Mouse (Mus musculus): ENCODE measurements around the gene Pald1. TPM values are rescaled to one million over a fixed set of nuclear protein-coding genes. Genes with fewer than 3 reads are reported as not detected.
A peak's percentile ranks its signal among the peaks of the same experiment; 100 is the strongest.

Gene Pald1
- 20.2 and 23.7 TPM in 2 replicates for total RNA-seq (2014; rRNA removed)
- 12.4 and 14.4 TPM in 2 replicates for polyA plus RNA-seq (2015; fragmentation: Nextera tagmentation; extraction: Ambion mirVana)

- DNase-seq = peak; percentile 77
- H3K9me3 ChIP-seq (ENCODE audit: low read length) = no peaks in the 10 kb centered on the region
- peak within 1 kb of the TSS; percentile 66 for H3K4me3 ChIP-seq (ENCODE audit: low read depth, low read length)
- no peaks in the 10 kb centered on the region for H3K27me3 ChIP-seq (ENCODE audit: insufficient read depth, low read length)
- peaks cover 13% of the 10 kb centered on the region; the same call in 1 of the 2 replicates for H3K4me1 ChIP-seq (ENCODE audit: insufficient read depth)
- H3K27ac ChIP-seq (ENCODE audit: low read depth, low read length) = peak within 1 kb of the TSS; percentile 50; the same call in 1 of the 2 replicates
- H3K4me2 ChIP-seq (ENCODE audit: low read depth) = peak within 1 kb of the TSS; percentile 89
- WGBS = 1% methylated on average over 53 of the region's 60 CpGs
- H3K9ac ChIP-seq = peak within 1 kb of the TSS; percentile 77
- ATAC-seq = peak; percentile 84
- peak; percentile 2; the same call in 1 of the 2 replicates for TF ChIP-seq CTCF (IDR thresholded peaks at IDR 0.05; ENCODE audit: low read depth)
- H3K36me3 ChIP-seq (ENCODE audit: insufficient read depth) = no peaks in the 10 kb centered on the region
These were observed at the start of gene Pald1 for GRCm38 (mm10) chr10:61383021-61383714. Gene Pald1 (minus strand): TSS chr10:61383530.

DNA sequence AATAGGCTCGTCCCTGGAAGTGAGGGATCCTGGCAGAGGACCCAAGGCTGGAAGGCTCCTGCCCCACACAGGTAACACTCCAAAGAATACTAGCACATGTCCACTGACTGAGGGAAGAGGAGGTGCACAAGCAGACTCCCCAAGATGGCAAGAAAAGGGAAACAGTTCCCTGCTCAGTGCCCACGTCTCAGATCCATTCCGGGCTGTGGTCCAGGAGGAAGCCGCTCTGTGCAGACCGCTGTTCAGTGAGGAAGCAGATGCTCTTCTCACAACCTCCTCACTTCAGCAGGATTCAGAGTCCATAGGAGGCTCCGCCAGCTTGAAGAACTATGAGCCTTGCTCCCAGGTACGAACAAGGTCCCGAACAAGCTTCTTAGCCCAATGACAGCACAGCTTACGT, 48.0 kb upstream of the Pald1 start:
- H3K27ac ChIP-seq (ENCODE audit: low read depth, low read length) = no peak overlapping the region
- 84% methylated on average over 9 of the region's 9 CpGs for WGBS
- H3K27me3 ChIP-seq (ENCODE audit: insufficient read depth, low read length) = no peaks in the 10 kb centered on the region
- no peak overlapping the region for H3K4me3 ChIP-seq (ENCODE audit: low read depth, low read length)
- no peak for DNase-seq
- no peak overlapping the region for H3K9ac ChIP-seq
- TF ChIP-seq CTCF (IDR thresholded peaks at IDR 0.05; ENCODE audit: low read depth) = no peak
- no peak for ATAC-seq
- H3K36me3 ChIP-seq (ENCODE audit: insufficient read depth) = peaks cover 48% of the 10 kb centered on the region
- H3K4me2 ChIP-seq (ENCODE audit: low read depth) = no peak overlapping the region
- no peaks in the 10 kb centered on the region for H3K9me3 ChIP-seq (ENCODE audit: low read length)
- no peaks in the 10 kb centered on the region for H3K4me1 ChIP-seq (ENCODE audit: insufficient read depth)

DNA sequence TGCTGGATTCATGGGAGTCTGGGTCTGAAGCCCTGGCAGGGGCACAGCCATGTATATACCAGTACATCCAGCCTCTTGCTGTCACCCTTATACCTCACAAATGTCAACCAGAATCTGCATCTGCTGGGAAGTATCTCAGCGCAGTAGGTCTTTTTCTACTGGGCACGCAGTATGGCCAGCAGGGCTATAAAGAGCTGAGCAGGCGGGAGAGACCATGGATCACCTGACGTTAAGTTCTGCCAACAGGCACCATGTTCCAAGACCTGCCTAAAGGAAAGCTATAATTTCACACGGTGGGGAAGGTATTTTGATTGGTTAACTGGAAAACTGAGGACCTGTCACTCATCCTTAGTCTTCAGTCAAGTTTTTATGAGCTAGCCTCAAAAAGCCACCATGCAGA, 45.7 kb upstream of the Pald1 start:
- no peak for TF ChIP-seq CTCF (IDR thresholded peaks at IDR 0.05; ENCODE audit: low read depth)
- no peak overlapping the region for H3K4me2 ChIP-seq (ENCODE audit: low read depth)
- H3K36me3 ChIP-seq (ENCODE audit: insufficient read depth) = peaks cover 40% of the 10 kb centered on the region
- DNase-seq (no peak), ATAC-seq (no peak)
- no peak overlapping the region for H3K27ac ChIP-seq (ENCODE audit: low read depth, low read length)
- H3K4me3 ChIP-seq (ENCODE audit: low read depth, low read length) = no peak overlapping the region
- WGBS = 89% methylated on average over 5 of the region's 5 CpGs
- H3K27me3 ChIP-seq (ENCODE audit: insufficient read depth, low read length) = no peaks in the 10 kb centered on the region
- H3K4me1 ChIP-seq (ENCODE audit: insufficient read depth) = no peaks in the 10 kb centered on the region
- H3K9me3 ChIP-seq (ENCODE audit: low read length) = no peaks in the 10 kb centered on the region
- H3K9ac ChIP-seq = no peak overlapping the region

GRCm38 (mm10) chr10:61428416-61428815, 45.1 kb upstream of the Pald1 start:
- Histone ChIP-seq H3K27me3 (ENCODE audit: insufficient read depth, low read length) (no peaks in the 10 kb centered on the region), H3K36me3 (ENCODE audit: insufficient read depth) (peaks cover 34% of the 10 kb centered on the region), H3K27ac (ENCODE audit: low read depth, low read length) (no peak overlapping the region), H3K4me3 (ENCODE audit: low read depth, low read length) (no peak overlapping the region), H3K4me1 (ENCODE audit: insufficient read depth) (no peaks in the 10 kb centered on the region), H3K4me2 (ENCODE audit: low read depth) (no peak overlapping the region), H3K9me3 (ENCODE audit: low read length) (no peaks in the 10 kb centered on the region), H3K9ac (no peak overlapping the region)
- TF ChIP-seq CTCF (IDR thresholded peaks at IDR 0.05; ENCODE audit: low read depth) = no peak
- DNase-seq = no peak
- ATAC-seq = no peak
- 47% methylated on average over 4 of the region's 4 CpGs for WGBS

GRCm38 (mm10) chr10:61427951-61428350, 44.6 kb upstream of the Pald1 start:
- WGBS = 81% methylated on average over 6 of the region's 6 CpGs
- no peak overlapping the region for H3K27ac ChIP-seq (ENCODE audit: low read depth, low read length)

DNA sequence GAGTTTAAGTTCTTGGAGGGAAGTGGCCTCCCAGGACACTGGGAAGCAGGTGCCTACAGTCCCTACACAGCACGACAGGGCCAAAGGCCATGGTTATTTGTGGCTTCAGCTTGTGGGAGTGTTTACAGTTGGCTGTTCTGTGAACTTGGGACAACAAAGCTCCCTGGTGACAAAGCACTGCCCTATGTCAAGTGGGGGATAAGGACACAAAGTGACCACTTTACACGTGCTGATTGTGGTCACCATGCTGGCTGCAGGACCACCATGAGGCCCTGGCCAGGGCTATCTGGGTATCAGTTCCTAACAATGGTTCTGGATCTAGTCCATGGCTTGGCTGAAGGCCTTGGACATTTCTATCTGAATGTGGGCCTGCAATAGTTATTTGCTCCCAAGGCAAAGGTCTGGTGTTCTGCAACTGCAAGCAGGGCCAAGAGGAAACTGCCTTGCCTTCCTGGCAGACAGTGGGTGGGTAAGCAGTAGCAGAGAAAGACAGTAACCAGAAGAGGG, 43.0 kb upstream of the Pald1 start:
- no peak for TF ChIP-seq CTCF (IDR thresholded peaks at IDR 0.05; ENCODE audit: low read depth)
- H3K9ac ChIP-seq = no peak overlapping the region
- no peak overlapping the region for H3K4me3 ChIP-seq (ENCODE audit: low read depth, low read length)
- DNase-seq = no peak
- WGBS = 61% methylated on average over 2 of the region's 2 CpGs
- no peaks in the 10 kb centered on the region for H3K9me3 ChIP-seq (ENCODE audit: low read length)
- H3K27me3 ChIP-seq (ENCODE audit: insufficient read depth, low read length) = no peaks in the 10 kb centered on the region
- H3K4me1 ChIP-seq (ENCODE audit: insufficient read depth) = no peaks in the 10 kb centered on the region
- H3K36me3 ChIP-seq (ENCODE audit: insufficient read depth) = peaks cover 21% of the 10 kb centered on the region
- ATAC-seq = no peak
- no peak overlapping the region for H3K27ac ChIP-seq (ENCODE audit: low read depth, low read length)
- no peak overlapping the region for H3K4me2 ChIP-seq (ENCODE audit: low read depth)

More at GRCm38 (mm10) chr10:61427951-61428350, 44.6 kb upstream of the Pald1 start:
- ATAC-seq = no peak
- H3K4me3 ChIP-seq (ENCODE audit: low read depth, low read length) = no peak overlapping the region
- no peaks in the 10 kb centered on the region for H3K4me1 ChIP-seq (ENCODE audit: insufficient read depth)
- DNase-seq = no peak
- H3K36me3 ChIP-seq (ENCODE audit: insufficient read depth) = peaks cover 29% of the 10 kb centered on the region
- no peak overlapping the region for H3K9ac ChIP-seq
- no peaks in the 10 kb centered on the region for H3K9me3 ChIP-seq (ENCODE audit: low read length)
- TF ChIP-seq CTCF (IDR thresholded peaks at IDR 0.05; ENCODE audit: low read depth) = no peak
- no peaks in the 10 kb centered on the region for H3K27me3 ChIP-seq (ENCODE audit: insufficient read depth, low read length)
- H3K4me2 ChIP-seq (ENCODE audit: low read depth) = no peak overlapping the region

DNA sequence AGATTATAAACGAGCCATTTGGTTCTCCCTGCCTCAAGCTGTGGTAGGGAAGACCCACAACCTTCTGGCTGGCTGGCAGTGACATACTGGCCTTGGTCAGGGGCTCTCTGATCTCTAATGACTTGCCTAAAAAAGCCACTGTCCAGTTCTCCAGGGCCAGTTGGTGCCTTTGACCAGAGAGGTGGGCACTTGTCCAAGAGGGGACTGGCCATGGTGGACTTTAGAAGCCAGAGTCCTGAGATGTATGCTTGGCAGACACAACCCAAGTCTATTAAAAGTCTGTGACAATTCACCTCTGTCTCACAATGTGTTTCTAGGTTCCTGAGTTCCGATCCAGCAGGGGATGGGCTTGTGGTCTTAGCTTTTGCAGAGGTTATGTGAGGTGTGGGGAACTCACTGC, 41.7 kb upstream of the Pald1 start:
- Histone ChIP-seq H3K27me3 (ENCODE audit: insufficient read depth, low read length) (peaks cover 4% of the 10 kb centered on the region), H3K4me1 (ENCODE audit: insufficient read depth) (no peaks in the 10 kb centered on the region), H3K36me3 (ENCODE audit: insufficient read depth) (peaks cover 9% of the 10 kb centered on the region), H3K9ac (no peak overlapping the region), H3K4me2 (ENCODE audit: low read depth) (no peak overlapping the region), H3K9me3 (ENCODE audit: low read length) (no peaks in the 10 kb centered on the region), H3K27ac (ENCODE audit: low read depth, low read length) (no peak overlapping the region), H3K4me3 (ENCODE audit: low read depth, low read length) (no peak overlapping the region)
- 62% methylated on average over 2 of the region's 2 CpGs for WGBS
- no peak for DNase-seq
- TF ChIP-seq CTCF (IDR thresholded peaks at IDR 0.05; ENCODE audit: low read depth) = no peak
- ATAC-seq = no peak
